Mouse (Mus musculus): ENCODE data around the gene Ltbp1.

DNA sequence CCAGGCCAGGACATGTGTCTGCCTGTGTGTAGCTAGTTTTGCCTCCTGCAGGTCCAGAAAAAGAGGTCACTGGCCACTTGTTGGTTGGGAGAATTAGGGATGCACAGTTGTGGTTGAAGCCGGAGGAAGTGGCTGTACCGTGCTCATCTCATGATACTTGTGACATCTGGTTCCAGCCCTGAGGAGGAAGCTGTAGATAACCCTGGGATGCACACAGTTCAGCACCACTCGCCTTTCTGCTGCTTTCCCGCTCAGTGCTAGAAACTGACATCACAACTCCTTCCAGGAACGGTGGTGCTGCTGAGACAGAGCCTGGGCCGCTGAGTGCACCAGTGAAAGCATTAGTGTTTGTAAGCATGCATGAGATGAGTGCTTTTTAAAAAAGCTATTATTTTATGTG is 5.6 kb downstream of the Ltbp1 start:
- TF ChIP-seq POLR2A (IDR thresholded peaks at IDR 0.05; ENCODE audit: borderline replicate concordance, control insufficient read depth, low read depth, low read length): no peak
- TF ChIP-seq CTCF (IDR thresholded peaks at IDR 0.05; ENCODE audit: control insufficient read depth, insufficient read depth, low read length): no peak
